In the genomic region with DNA sequence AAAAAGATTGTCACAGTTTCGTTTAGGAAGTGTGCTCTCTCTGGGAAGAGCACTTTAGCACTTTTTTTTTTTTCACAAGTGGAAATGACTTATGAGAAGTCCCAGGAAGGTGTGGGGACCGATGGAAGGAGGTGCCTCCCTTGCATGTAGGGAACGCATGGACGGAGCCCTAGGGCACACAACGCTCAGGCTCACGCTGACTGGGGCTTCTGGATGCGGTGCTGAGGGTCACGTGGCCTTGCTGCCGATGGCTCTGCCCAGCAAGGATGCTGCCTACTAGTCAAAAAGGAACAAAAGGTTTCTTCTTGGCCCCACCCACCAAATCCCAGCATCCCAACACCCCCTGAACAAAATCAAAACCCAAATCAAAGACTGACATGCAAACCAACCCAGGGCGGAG, we compare ENCODE assay signal across 26 mouse cellular contexts. TPM values are rescaled to one million over a fixed set of nuclear protein-coding genes. Genes with fewer than 3 reads are reported as not detected.
"Had no signal": no experiment of that assay in that cellular context is flagged by ENCODE, and none has a peak within 500 bp of the region (broad histone marks: within the 10 kb centered on the region; RNA-seq: fewer than 3 reads in every experiment).

No protein-coding gene starts in this region.

- H3K9ac ChIP-seq: liver, embryonic 15.5 days; liver, postnatal 0 days; lung, embryonic 15.5 days; midbrain, embryonic 12.5 days; neural tube, embryonic 13.5 days; neural tube, embryonic 15.5 days had no signal

- ATAC-seq: liver, postnatal 0 days; lung, postnatal 0 days; midbrain, embryonic 16.5 days had no signal

- DNase-seq: liver, postnatal 0 days; lung, adult 2 months; lung, postnatal 14 days; lung, postnatal 36 days; midbrain, embryonic 14.5 days; right cerebral cortex, adult 18-20 months; right cerebral cortex, postnatal 25 days; right cerebral cortex, postnatal 4 days; spleen, adult 18-20 months; thymus, adult 18-20 months; thymus, postnatal 14 days; thymus, postnatal 36 days had no signal

- H3K27ac ChIP-seq: liver, embryonic 15.5 days; lung, embryonic 15.5 days; macrophage; midbrain, embryonic 12.5 days; neural tube, embryonic 13.5 days; neural tube, embryonic 15.5 days had no signal

- H3K4me1 ChIP-seq: neural tube, embryonic 13.5 days; neural tube, embryonic 15.5 days had no signal

- H3K9me3 ChIP-seq: liver, embryonic 15.5 days; lung, embryonic 15.5 days; megakaryocyte, embryonic 14.5 days; midbrain, embryonic 12.5 days; neural tube, embryonic 13.5 days; neural tube, embryonic 15.5 days had no signal

- H3K27me3 ChIP-seq: megakaryocyte, embryonic 14.5 days; neural tube, embryonic 13.5 days; neural tube, embryonic 15.5 days had no signal

- H3K4me2 ChIP-seq: liver, embryonic 15.5 days; lung, embryonic 15.5 days; midbrain, embryonic 12.5 days; neural tube, embryonic 13.5 days; neural tube, embryonic 15.5 days had no signal

- H3K4me3 ChIP-seq: liver, embryonic 15.5 days; lung, embryonic 15.5 days; megakaryocyte, embryonic 14.5 days; midbrain, embryonic 12.5 days; neural tube, embryonic 13.5 days; neural tube, embryonic 15.5 days had no signal

RNA-seq across cellular contexts. Expression of a gene that starts 6.8 kb away (rescaled TPM):
- total RNA-seq: monocyte, adult 5-6 weeks had no signal
- polyA plus RNA-seq: liver, embryonic 15.5 days; liver, postnatal 0 days; lung, adult 2 months; lung, embryonic 15.5 days; lung, postnatal 0 days; macrophage; midbrain, embryonic 12.5 days; midbrain, embryonic 14.5 days; midbrain, embryonic 16.5 days; neural tube, embryonic 11.5 days; neural tube, embryonic 13.5 days; small intestine, adult 2 months; stomach, embryonic 14.5 days; stomach, embryonic 16.5 days had no signal
